Mouse (Mus musculus): ENCODE measurements around the gene 4921507P07Rik.
"Not testable (repeated sequence)": the region's sequence is repeated elsewhere in the genome, so short reads cannot be mapped to it uniquely, and the experiment has no call there.

4921507P07Rik gene

DNA sequence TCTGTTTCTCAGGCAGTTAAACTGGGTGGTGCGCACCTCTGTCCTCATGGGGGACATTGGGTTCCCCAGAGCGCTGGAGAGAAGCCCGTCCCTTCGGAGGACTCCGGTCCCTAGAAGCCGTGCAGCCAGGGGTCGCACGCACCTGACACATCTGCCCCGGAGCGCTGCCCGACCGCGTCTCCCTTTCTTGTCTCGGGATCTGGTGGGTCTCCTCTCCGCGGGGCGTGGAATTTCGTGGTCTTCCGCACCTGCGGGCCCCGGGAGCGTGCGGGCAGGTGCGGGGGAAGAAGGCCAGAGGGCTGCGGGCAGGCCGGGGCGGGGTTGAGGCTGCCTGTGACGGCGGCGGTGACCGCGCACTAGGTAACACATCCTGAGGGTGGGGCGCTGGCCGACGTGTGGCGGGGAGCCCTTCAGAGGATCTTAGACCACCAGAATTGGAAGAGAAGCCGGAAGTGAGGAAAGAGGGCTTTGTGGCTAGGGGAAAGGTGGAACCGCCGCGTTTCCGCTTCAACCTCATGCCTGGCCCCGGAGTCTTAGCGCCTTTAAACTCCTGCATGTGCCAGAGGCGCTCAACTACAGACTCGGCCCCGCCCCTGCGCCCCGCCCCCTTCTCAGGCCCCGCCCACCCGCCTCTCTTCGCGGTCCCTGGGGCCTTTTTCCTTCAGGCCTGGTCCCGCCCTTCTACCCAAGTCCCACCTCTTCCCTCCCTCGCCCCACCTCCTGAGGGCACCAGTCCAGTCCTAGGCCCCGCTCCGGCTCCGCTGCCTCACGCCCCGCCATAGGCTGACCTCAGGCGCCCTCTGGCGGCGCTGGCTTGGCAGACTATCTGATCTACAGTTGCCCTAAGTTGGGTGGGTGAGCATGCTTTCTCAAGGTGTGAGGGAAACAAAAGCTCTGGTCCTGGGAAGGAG, at the start of gene 4921507P07Rik:
Gene 4921507P07Rik, minus strand, starts transcription at position 332 of the 911 bp plus-strand sequence.
- DNase-seq, result peak; percentile 91

DNA sequence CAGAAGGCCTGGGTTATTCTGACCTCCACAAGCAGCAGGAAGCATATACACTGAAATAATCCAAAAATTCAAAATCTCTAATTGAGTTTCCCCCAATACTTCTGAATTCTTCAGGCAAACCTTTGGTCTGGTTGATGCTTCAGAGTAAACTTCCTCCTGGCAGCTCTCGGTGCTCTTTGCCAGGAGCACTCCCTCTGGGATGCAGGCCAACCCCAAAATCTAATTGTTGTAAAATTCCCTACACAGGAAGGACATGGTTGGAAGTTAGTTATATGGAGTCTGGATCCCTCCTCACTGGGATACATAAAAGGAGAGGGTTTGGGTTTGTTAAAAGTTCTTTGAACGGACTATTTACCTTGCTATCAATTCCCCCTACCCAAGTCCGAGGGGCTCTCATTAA, 48.3 kb upstream of the 4921507P07Rik start:
- DNase-seq, result no peak

DNA sequence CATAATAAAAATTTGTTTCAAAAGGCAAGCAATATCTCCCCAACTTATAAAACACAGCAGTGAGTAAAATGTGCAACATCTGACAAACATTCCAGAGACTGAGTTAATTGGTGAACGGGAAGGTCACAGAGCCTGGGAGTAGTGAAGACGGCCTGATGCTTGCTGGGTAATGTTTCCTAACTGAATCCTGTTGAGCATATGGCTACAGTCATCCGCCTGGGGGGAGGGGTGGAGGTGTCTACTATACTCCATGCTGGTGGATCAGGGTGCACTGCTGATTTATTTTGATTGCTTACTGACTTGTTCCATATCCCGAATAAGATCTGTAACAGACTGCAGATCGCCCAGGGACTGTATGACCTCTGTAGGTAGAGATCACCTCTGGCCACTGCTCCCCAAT, 45.5 kb upstream of the 4921507P07Rik start:
- DNase-seq, result no peak

DNA sequence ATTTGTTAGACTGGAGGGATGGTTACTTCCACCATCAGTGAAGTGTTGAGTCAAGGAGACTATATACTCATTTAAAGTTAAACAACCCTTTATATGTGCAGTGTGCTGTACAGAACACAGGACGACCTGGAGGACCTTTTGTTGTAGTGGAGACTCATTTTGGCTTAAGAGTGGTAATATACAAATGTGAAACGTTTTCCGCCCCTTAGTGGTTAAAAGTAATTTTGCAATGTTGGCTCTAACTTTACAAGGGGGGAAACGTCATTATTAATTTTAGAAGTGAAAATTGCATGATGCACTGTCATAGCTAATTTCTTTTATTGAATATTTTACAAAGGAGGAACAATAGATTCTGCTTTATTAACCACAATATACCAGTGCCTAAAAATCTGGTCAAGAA, 43.9 kb upstream of the 4921507P07Rik start:
- DNase-seq, result no peak

DNA sequence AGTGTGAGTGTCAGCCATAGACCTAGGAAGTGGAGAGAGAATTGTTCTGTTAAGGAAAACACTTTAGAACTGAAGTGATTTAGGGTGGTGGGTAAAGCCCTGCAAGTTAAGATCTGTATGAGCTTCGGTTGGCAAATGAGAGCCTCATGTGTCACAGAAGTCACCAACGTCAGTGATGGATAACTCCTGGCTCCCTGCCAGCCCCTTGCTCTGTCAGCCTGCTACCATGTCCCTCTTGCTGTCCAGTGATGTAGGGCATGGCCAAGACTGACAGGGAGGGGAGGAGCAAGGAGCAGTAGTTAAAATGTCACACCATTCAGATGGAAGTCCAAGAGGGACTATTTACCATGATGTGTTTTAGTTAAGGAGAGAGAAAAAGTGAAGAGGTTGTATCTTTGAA, 43.2 kb upstream of the 4921507P07Rik start:
- no peak for DNase-seq

DNA sequence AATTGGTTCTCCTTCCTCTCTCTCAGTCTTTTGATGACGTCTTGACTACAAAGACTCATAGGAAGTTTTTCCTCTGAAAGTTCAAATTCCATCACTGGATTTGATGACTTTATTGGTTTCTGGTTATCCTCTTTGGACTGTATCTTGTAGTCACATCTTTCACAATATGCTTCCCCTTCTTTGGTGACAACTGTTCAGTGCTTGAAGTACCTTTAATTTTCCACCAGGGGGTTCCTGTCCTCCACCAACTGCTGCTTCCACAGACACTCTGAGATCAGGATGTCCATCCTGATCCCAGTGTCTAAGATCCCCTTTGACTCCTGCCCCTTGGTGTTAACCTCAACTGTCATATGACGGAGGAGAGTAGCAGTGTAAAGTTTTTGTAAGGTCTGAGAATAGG, 29.7 kb upstream of the 4921507P07Rik start:
- DNase-seq, result not testable (repeated sequence)

DNA sequence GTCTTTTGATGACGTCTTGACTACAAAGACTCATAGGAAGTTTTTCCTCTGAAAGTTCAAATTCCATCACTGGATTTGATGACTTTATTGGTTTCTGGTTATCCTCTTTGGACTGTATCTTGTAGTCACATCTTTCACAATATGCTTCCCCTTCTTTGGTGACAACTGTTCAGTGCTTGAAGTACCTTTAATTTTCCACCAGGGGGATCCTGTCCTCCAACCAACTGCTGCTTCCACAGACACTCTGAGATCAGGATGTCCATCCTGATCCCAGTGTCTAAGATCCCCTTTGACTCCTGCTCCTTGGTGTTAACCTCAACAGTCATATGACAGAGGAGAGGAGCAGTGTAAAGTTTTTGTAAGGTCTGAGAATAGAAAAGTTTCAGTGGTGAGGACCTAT, 21.8 kb upstream of the 4921507P07Rik start:
- not testable (repeated sequence) for DNase-seq

DNA sequence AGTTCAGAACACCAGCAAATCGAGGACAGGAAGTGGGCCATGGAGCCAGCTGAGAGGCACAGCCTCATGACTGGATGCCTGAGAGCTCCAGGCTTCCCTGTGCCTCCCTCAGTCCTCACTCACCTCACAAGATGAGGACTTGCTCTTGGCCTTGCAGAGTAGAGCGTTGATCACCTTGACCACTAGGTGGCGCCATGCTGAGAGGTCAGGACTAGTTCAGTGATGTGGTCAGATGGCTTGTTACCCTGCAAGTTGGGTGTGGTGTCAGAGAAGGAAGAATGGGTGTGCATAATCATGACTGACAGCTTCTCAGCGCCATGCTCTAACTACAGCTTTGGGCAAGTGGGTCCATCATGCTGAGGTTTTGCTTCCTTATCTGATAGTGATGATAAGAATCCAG, 5.2 kb upstream of the 4921507P07Rik start:
- DNase-seq, result no peak

DNA sequence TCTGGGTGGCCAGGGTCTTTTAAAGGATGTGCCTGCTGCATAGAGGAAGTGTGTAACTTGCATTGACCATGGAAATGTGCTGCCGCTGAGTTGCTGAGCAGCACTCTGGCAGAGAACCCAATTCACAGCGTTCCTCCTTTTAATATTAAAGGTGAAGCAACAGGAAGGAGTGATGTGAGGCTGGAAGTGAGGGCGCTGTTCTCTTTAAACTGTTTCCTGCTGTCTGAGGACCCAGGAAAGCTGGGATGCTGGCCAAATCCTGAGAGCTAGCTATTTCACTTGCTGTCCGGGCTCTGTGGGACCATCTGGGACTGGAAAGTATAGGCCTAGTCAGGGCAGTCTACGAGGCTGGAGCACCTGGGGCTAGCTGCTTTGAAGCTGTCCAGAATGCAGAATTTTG, 2.1 kb upstream of the 4921507P07Rik start:
- DNase-seq, result no peak

DNA sequence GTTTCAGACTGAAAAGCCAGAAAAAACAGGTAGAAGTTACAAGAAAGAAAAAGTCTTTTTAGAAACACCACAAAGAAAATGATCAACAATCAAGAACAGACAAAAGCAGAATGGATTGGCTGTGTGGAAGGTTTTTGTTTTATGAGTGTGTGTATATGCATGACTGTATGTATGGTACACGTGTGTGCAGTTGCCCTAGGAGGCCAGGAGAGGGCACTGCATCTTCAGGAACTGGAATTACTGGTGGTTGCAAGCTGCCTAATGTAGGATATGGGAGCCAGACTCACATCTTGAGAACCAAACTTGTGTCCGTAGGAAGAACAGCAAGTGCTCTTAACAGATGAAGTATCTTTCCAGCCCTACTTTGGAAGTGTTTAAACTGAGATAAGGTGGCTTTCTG, 2.1 kb downstream of the 4921507P07Rik start:
- no peak for DNase-seq

DNA sequence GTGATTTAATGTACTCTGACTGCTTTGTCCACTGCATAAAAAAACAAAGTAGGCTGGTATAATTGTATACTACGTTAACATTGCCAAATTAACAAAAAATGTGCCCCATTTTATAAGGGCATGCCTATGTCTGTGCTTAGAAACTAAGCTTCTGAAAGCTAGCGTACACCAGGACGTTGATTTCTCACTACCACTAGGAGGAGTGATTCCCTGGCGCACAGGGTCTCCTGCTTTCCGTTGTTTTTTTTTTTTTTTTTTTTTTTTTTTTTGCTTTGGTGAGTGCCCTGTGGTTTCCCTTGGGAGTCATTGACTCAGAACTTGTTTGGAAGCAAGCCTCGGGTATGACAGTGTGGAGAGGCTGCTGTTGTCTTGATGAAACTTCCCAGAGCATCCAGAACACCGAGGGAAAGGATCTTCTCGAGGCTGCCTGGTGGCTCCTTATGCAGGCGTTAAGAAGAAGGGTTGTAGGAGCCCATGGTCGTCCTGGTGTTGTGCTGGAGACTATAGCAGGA, 3.0 kb downstream of the 4921507P07Rik start:
- no peak for DNase-seq

DNA sequence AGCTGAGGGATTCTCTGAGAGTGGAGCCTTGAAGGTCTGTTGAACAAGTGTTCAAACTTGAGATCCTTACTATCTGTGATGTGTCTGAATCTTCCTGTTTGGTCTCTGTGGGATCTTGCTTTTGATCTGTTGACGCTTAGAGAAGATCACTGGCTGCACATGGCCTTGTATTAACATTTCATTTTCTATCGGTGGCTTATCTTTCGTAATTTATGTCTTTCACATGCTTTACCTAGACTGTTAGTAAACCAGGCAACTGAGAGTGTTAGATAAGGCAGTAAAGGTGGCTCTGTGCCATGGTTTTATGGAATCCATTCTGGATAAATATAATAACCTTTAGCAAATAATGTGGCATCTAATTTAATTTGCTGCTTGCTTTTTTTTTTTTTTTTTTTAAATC, 6.2 kb downstream of the 4921507P07Rik start:
- DNase-seq, result no peak

DNA sequence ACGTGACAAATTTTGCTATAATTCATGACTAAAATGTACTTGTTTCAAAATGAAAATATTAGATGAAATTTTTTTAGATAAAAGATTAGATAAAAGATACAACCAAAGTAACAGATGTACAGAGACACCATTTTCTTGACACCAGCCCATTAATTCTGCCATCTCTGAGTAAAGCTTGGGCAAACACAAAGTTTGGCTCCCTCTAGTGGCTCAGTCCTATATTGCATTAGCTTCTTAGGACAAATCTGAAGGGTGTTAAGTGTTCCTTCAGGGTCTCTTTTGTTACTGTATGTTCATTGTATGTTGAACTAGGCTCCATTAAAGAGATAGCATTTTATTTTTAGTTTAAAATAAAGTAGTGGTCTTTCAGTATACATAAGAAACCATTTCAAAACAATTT, 8.2 kb downstream of the 4921507P07Rik start:
- peak; percentile 55 for DNase-seq

DNA sequence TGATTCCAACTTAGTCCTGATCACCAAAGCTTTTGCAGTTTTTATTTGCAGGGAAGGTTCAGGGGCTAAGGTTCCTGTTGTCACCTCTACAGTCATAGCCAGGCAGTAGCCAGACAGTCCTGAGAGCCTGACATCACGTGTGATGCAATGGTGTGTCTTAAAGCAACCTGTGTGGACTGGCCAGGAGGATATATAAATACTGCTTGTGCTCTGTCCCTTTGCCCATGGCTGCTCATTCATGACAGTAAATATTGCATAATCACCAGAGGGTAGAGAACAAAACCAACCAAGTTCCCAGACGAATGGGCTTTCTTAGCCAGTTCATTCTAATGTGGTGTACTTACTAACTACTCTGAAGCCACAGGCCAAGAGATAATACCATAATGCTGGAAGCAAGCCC, 9.0 kb downstream of the 4921507P07Rik start:
- no peak for DNase-seq

DNA sequence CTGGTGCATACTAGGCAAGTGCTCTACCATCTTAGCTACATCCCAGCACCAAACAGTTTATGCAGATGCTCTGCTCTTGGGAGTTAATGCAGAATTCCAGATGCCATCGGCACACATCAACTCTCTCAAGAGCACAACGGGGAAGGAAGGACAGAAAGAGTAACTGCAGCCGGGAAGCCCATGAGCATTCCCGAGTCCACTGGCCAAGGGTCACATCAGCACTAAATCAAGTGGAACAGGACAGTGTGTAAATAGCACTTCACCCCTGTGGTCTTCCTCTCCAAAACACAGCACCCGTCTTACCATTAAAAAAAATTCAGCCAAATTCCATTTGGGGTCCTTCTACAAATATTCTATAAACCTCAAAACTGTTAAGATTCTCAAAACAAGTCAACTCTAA, 10.1 kb downstream of the 4921507P07Rik start:
- no peak for DNase-seq

DNA sequence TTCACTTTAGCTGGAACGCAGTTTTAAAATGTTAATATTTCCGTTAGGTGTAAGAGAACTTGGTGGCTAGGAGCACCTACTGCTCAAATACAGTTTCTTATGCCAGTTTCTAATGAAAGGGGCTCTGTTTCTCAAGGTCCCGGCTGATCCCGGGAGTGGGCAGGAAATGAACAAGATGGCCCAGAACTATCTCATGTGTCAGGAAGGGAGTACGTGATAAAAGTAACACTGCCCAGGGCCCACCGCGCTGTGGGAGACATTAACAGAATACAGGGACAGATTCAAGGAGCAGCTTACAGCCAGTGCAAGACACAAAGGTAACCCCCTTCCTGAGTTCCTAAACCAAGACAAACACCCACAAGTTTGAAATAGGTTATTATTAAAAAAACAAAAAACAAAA, 10.7 kb downstream of the 4921507P07Rik start:
- no peak for DNase-seq

DNA sequence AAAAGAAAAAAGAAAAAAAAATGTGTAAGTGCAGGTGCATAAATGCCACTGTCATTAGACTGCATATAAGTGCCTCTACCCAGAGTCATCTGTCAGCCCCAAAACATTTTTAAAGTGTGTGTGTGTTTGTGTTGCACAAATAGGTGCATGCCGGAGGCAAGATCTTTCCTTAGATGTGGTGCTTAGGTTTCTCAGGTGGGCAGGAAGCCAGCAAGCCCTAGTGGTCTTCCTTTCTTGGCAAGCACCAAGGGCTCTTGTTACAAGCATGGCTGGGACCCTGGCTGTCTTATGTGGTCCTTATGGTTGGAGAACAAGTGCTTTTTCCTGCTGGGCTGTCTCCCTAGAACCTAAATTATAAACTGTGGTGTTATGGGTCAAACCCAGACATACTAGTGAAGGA, 24.8 kb downstream of the 4921507P07Rik start:
- DNase-seq, result no peak

DNA sequence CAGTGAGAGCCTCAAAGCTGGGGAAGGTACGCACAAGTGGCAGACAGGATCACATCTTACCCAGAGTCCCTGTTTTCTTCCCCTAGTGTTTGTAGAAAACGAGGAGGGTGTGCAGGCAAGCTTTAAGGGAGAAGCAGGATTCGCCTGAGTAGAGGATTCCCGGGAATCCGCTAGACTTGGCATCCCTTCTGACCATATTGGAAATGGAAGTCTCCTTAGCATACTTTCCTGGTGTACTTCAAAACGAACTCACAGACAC, 29.5 kb downstream of the 4921507P07Rik start:
- DNase-seq, result no peak

DNA sequence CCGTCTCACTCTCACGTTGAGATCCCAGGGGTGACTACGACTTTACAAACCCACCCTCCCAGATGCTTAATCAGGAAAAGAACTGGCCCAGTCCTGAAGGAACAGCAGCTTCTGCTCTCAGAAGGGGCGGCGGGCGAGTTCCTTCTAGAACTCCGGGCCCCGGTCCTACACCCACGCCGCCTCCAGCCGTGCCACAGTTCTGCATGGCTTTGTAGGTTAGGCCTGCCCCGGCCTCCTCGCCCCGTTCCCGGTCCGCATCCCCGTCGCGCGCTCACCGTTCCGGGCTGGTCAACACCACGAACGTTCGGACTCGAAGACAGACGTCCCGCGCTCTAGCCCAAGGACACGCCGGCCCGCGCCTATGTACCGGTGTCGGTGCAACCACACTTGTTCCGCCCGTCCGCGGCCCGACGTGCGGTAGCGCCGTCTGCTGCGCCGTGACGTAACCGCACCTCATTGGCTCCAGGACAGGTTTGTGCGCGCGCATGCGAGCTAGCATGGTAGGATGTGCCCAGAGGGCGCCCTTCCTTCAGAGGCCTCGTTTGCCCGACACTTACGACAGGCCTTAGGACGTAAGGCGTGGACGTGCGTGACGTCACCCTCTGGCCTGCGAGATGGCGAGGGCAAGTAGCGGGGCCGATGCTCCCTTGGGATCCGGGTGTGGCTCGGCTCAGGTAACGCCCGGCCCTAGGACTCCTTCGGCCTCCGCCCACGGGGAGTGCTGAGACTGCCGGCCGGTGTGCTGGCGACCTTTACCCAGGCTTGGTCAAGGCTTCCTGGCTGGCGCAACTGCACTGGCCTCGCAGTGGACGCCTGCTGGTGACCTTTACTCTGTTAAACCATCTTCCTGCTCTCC, 30.1 kb downstream of the 4921507P07Rik start, which contains the start of gene Cycs:
Gene Cycs, minus strand, starts transcription at position 398 of the 856 bp plus-strand sequence.
- DNase-seq, result peak; percentile 99

DNA sequence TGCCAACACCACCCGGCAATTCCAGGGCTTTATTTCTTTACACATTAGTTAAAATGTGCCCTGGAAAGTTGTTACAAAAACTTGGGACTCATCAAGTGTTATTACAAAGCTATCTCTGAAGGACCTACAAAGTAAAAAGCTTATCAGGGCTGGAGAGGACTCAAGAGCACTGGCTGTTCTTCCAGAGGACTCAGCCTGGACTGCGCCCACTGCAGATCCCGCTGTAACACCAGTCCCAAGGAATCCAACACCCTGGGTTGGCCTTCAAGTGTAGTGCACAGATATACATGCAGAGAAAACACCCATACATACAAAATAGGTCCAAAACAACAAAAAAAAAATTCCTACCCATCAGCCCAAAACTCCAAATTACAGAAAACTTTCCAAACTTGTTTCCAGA, 32.8 kb downstream of the 4921507P07Rik start:
- DNase-seq, result no peak

DNA sequence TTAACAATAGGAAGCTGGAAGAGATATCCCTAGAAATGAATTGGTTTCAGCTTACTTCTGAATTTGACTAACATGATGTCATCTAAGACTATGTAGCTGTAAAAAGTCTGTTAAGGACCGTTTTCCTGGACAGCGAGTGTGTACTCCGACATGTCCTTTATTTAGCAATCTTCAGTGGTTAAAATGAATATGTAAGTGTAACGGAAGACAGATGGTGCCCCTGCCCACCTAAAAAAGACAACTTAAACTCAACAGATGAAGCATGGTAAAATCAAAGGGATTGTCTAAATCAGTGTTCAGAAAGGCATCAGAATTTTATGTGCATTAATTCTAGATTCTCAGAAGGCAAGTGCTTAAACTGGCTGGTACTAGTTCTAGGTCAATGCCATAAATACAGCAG, 34.0 kb downstream of the 4921507P07Rik start:
- peak; percentile 31 for DNase-seq

DNA sequence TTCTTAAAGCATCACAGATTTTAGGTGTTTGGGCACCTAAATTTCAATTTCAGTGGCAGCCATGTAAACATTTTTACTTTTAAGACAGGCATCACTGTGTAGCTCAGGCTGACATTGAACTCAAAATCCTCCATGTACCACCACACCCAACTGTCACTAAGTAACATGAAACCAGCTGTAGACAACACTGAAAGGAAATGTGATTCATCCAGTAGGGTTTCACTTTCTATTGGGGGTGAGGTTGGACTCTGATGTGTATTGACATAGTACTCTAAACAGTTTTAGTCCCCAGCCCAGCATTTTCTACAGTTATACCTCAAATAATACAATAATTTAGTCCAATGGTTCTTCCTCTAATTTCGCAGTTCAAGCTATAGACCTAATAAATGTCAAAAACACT, 35.7 kb downstream of the 4921507P07Rik start:
- no peak for DNase-seq

DNA sequence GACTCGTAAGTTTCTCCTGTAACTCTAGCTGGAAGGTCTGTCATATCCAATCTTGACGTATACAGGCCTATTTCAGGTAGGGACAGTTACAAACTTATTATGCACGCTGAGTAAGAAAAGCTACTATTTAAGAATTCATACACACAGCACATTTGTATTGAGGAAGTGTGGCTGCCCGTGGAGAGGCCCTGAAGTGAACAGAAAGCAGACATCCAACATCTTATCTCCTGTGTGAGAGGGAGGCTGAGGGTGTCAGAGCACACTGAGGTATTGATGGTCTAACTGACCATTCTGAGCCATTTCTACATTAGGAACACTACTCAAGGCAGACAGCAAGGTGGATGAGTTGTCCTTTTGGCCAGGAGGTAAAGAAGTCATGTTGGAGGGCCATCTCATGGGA, 37.6 kb downstream of the 4921507P07Rik start:
- DNase-seq, result no peak

DNA sequence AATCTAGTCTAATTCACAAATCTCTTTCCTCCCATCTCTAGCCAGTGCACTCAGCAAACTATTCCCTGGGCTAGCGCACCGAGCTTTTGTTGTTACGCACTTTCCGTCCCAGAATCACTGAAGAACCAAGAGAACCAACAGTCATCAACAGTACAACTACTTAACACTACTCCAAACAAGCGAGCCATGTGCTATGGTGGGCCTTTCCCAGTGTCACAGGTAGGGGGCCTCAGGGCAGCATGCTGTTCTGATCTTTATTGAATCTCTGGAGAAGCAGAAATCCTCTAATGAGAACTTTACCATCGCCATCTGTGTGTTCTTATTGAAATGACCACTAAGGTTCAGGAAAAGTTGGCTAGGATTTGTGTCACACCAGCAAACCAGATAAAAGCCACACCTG, 38.9 kb downstream of the 4921507P07Rik start:
- no peak for DNase-seq
